Mouse (Mus musculus) stomach, embryonic 15.5 days (tissue): ENCODE results near the gene Mob2. TPM values are rescaled to one million over a fixed set of nuclear protein-coding genes. Genes with fewer than 3 reads are reported as not detected.
A peak's percentile ranks its signal among the peaks of the same experiment; 100 is the strongest.

Experiments
- ATAC-seq: fragments of 200-750 bp; cut with Nextera tagmentation; 2 replicates; pipeline ENCODE4 v1.8.0; 2017; ENCODE audit warnings: low read depth, moderate number of reproducible peaks, moderate TSS enrichment; ENCODE audit not compliant: insufficient read depth, low FRiP score
- H3K27ac ChIP-seq: fragments of 300-500 bp; sonication (generic); 2 replicates; pipeline ENCODE4 v1.5.1; 2015; ENCODE audit warnings: mild to moderate bottlenecking, inconsistent platforms
- H3K27me3 ChIP-seq: fragments of 300-500 bp; sonication (generic); replicated peaks from 2 replicates; pipeline ENCODE4 v1.6.1; 2015; ENCODE audit warnings: inconsistent platforms
- H3K36me3 ChIP-seq: fragments of 300-500 bp; sonication (generic); 2 replicates; pipeline ENCODE4 v1.6.1; 2015; ENCODE audit warnings: inconsistent platforms
- H3K4me1 ChIP-seq: fragments of 300-500 bp; sonication (generic); 2 replicates; pipeline ENCODE4 v1.6.1; 2015; ENCODE audit warnings: inconsistent platforms
- H3K4me2 ChIP-seq: fragments of 300-500 bp; sonication (generic); 2 replicates; pipeline ENCODE4 v1.6.1; 2015; ENCODE audit warnings: mild to moderate bottlenecking, inconsistent platforms
- H3K4me3 ChIP-seq: fragments of 300-500 bp; sonication (generic); replicated peaks from 2 replicates; pipeline ENCODE4 v1.5.1; 2015; ENCODE audit warnings: inconsistent platforms
- H3K9ac ChIP-seq: fragments of 300-500 bp; sonication (generic); 2 replicates; pipeline ENCODE4 v1.6.1; 2015; ENCODE audit warnings: inconsistent platforms
- H3K9me3 ChIP-seq: fragments of 300-500 bp; sonication (generic); 2 replicates; pipeline ENCODE4 v1.6.1; 2016; ENCODE audit warnings: inconsistent platforms
- WGBS: fragments of 180-500 bp; shearing (Covaris S2); methylation state at CpG from one replicate; pipeline ENCODE4 v1.1.7; 2015; 5-methylcytosine and 5-hydroxymethylcytosine counted together
- polyA plus RNA-seq: library from polyadenylated mRNA; unstranded; fragments of >200 nt; fragmentation: Nextera tagmentation; extraction: Ambion mirVana; gene quantifications from 2 replicates; pipeline ENCODE4 v1.2.1, GENCODE M21; 2015

Gene Mob2
- polyA plus RNA-seq, 1 experiment from 2014 or later, result 67.8 TPM

GRCm38 (mm10) chr7:142045932-142046331 is 14.9 kb downstream of the Mob2 start:
- no peak overlapping the region for H3K4me2 ChIP-seq
- H3K36me3 ChIP-seq, result no peaks in the 10 kb centered on the region
- ATAC-seq, result no peak; the same call in 1 of the 2 replicates
- WGBS, result 68% methylated on average over 1 of the region's 1 CpGs
- no peaks in the 10 kb centered on the region for H3K27me3 ChIP-seq
- H3K27ac ChIP-seq, result peak overlapping the region; percentile 18; the same call in 1 of the 2 replicates
- no peak overlapping the region for H3K4me3 ChIP-seq
- H3K9ac ChIP-seq, result no peak overlapping the region
- no peaks in the 10 kb centered on the region for H3K4me1 ChIP-seq
- H3K9me3 ChIP-seq, result no peaks in the 10 kb centered on the region

GRCm38 (mm10) chr7:142045344-142045743 is 15.5 kb downstream of the Mob2 start:
- 55% methylated on average over 2 of the region's 2 CpGs for WGBS
- Histone ChIP-seq H3K27me3 (no peaks in the 10 kb centered on the region), H3K4me1 (no peaks in the 10 kb centered on the region), H3K27ac (no peak overlapping the region), H3K9me3 (no peaks in the 10 kb centered on the region), H3K36me3 (no peaks in the 10 kb centered on the region), H3K9ac (no peak overlapping the region), H3K4me2 (no peak overlapping the region), H3K4me3 (no peak overlapping the region)
- ATAC-seq, result no peak

GRCm38 (mm10) chr7:142040756-142041155 is 20.1 kb downstream of the Mob2 start:
- no peak for ATAC-seq
- Histone ChIP-seq H3K4me3 (no peak overlapping the region), H3K36me3 (no peaks in the 10 kb centered on the region), H3K27ac (no peak overlapping the region), H3K4me2 (no peak overlapping the region), H3K9ac (no peak overlapping the region), H3K9me3 (no peaks in the 10 kb centered on the region), H3K4me1 (no peaks in the 10 kb centered on the region), H3K27me3 (no peaks in the 10 kb centered on the region)
- WGBS, result 82% methylated on average over 3 of the region's 3 CpGs

- 81% methylated on average over 4 of the region's 4 CpGs for WGBS
- H3K27me3 ChIP-seq, result no peaks in the 10 kb centered on the region
- ATAC-seq, result peak; percentile 79
- no peak overlapping the region for H3K27ac ChIP-seq
- no peaks in the 10 kb centered on the region for H3K36me3 ChIP-seq
- no peak overlapping the region for H3K4me2 ChIP-seq
- H3K4me3 ChIP-seq, result no peak overlapping the region
- H3K9ac ChIP-seq, result no peak overlapping the region
- H3K9me3 ChIP-seq, result no peaks in the 10 kb centered on the region
- H3K4me1 ChIP-seq, result peaks cover 4% of the 10 kb centered on the region; the same call in 1 of the 2 replicates
Measured at GRCm38 (mm10) chr7:142037553-142038170, 23.2 kb downstream of the Mob2 start.

GRCm38 (mm10) chr7:142035048-142035811 is 25.6 kb downstream of the Mob2 start:
- H3K4me3 ChIP-seq, result no peak overlapping the region
- ATAC-seq, result no peak
- 63% methylated on average over 2 of the region's 2 CpGs for WGBS
- H3K27me3 ChIP-seq, result no peaks in the 10 kb centered on the region
- H3K4me2 ChIP-seq, result no peak overlapping the region
- H3K27ac ChIP-seq, result no peak overlapping the region
- no peaks in the 10 kb centered on the region for H3K36me3 ChIP-seq
- H3K4me1 ChIP-seq, result peaks cover 4% of the 10 kb centered on the region; the same call in 1 of the 2 replicates
- H3K9me3 ChIP-seq, result no peaks in the 10 kb centered on the region
- H3K9ac ChIP-seq, result no peak overlapping the region

- ATAC-seq, result no peak
- Histone ChIP-seq H3K27ac (no peak overlapping the region), H3K9me3 (no peaks in the 10 kb centered on the region), H3K4me1 (peaks cover 4% of the 10 kb centered on the region; the same call in 1 of the 2 replicates), H3K27me3 (no peaks in the 10 kb centered on the region), H3K4me3 (no peak overlapping the region), H3K4me2 (no peak overlapping the region), H3K9ac (no peak overlapping the region), H3K36me3 (no peaks in the 10 kb centered on the region)
- 62% methylated on average over 2 of the region's 2 CpGs for WGBS
Measured at GRCm38 (mm10) chr7:142034198-142034597, 26.7 kb downstream of the Mob2 start.

- Histone ChIP-seq H3K36me3 (no peaks in the 10 kb centered on the region), H3K9ac (no peak overlapping the region), H3K4me1 (peaks cover 24% of the 10 kb centered on the region), H3K27me3 (no peaks in the 10 kb centered on the region), H3K27ac (no peak overlapping the region), H3K4me3 (no peak overlapping the region), H3K9me3 (no peaks in the 10 kb centered on the region), H3K4me2 (no peak overlapping the region)
- no peak for ATAC-seq
Measured at GRCm38 (mm10) chr7:142030073-142030472, 30.8 kb downstream of the Mob2 start.

- H3K9ac ChIP-seq, result no peak overlapping the region
- no peaks in the 10 kb centered on the region for H3K36me3 ChIP-seq
- no peaks in the 10 kb centered on the region for H3K27me3 ChIP-seq
- WGBS, result 55% methylated on average over 4 of the region's 4 CpGs
- no peaks in the 10 kb centered on the region for H3K9me3 ChIP-seq
- ATAC-seq, result peak; percentile 61; the same call in 1 of the 2 replicates
- H3K4me2 ChIP-seq, result no peak overlapping the region
- no peak overlapping the region for H3K4me3 ChIP-seq
- H3K27ac ChIP-seq, result peak overlapping the region; percentile 69
- peaks cover 24% of the 10 kb centered on the region for H3K4me1 ChIP-seq
Measured at GRCm38 (mm10) chr7:142025926-142026325, 34.9 kb downstream of the Mob2 start.

- ATAC-seq, result no peak
- 38% methylated on average over 2 of the region's 2 CpGs for WGBS
- peaks cover 24% of the 10 kb centered on the region for H3K4me1 ChIP-seq
Measured at GRCm38 (mm10) chr7:142025196-142025595, 35.7 kb downstream of the Mob2 start.

GRCm38 (mm10) chr7:142020827-142021226 is 40.0 kb downstream of the Mob2 start:
- no peak overlapping the region for H3K9ac ChIP-seq
- H3K36me3 ChIP-seq, result no peaks in the 10 kb centered on the region
- peak overlapping the region; percentile 74 for H3K27ac ChIP-seq
- H3K9me3 ChIP-seq, result no peaks in the 10 kb centered on the region
- H3K27me3 ChIP-seq, result no peaks in the 10 kb centered on the region
- 39% methylated on average over 3 of the region's 3 CpGs for WGBS
- peak; percentile 33; the same call in 1 of the 2 replicates for ATAC-seq
- peaks cover 11% of the 10 kb centered on the region for H3K4me1 ChIP-seq
- no peak overlapping the region for H3K4me3 ChIP-seq
- no peak overlapping the region for H3K4me2 ChIP-seq

More at GRCm38 (mm10) chr7:142025196-142025595, 35.7 kb downstream of the Mob2 start:
- H3K4me2 ChIP-seq, result no peak overlapping the region
- peak overlapping the region; percentile 69 for H3K27ac ChIP-seq
- no peaks in the 10 kb centered on the region for H3K9me3 ChIP-seq
- H3K4me3 ChIP-seq, result no peak overlapping the region
- H3K36me3 ChIP-seq, result no peaks in the 10 kb centered on the region
- no peak overlapping the region for H3K9ac ChIP-seq
- no peaks in the 10 kb centered on the region for H3K27me3 ChIP-seq

- Histone ChIP-seq H3K4me3 (no peak overlapping the region), H3K36me3 (no peaks in the 10 kb centered on the region), H3K27ac (no peak overlapping the region), H3K4me2 (no peak overlapping the region), H3K9me3 (no peaks in the 10 kb centered on the region), H3K27me3 (no peaks in the 10 kb centered on the region), H3K4me1 (0 out of 2 replicates have a peak, but pooled peaks cover 3% of the 10 kb centered on the region), H3K9ac (no peak overlapping the region)
- ATAC-seq, result no peak
- WGBS, result 56% methylated on average over 2 of the region's 2 CpGs
Measured at GRCm38 (mm10) chr7:142019699-142020098, 41.2 kb downstream of the Mob2 start.

- Histone ChIP-seq H3K4me2 (no peak overlapping the region), H3K9me3 (no peaks in the 10 kb centered on the region), H3K4me3 (no peak overlapping the region), H3K27ac (no peak overlapping the region), H3K4me1 (0 out of 2 replicates have a peak, but pooled peaks cover 3% of the 10 kb centered on the region), H3K36me3 (no peaks in the 10 kb centered on the region), H3K27me3 (no peaks in the 10 kb centered on the region), H3K9ac (no peak overlapping the region)
- 54% methylated on average over 1 of the region's 1 CpGs for WGBS
- ATAC-seq, result no peak
Measured at GRCm38 (mm10) chr7:142016562-142016961, 44.3 kb downstream of the Mob2 start.
